Mouse (Mus musculus) lung, embryonic 15.5 days (tissue): Measurements from ENCODE around the gene Fga. TPM values are rescaled to one million over a fixed set of nuclear protein-coding genes. Genes with fewer than 3 reads are reported as not detected.

ENCODE experiments used
- ATAC-seq: fragments of 200-750 bp; cut with Nextera tagmentation; 2 replicates; pipeline ENCODE4 v1.8.0; 2017; ENCODE audit warnings: moderate number of reproducible peaks, borderline replicate concordance; ENCODE audit not compliant: low FRiP score, low TSS enrichment; ENCODE audit errors: extremely low read depth
- H3K27ac ChIP-seq: fragments of 300-500 bp; sonication (generic); 2 replicates; pipeline ENCODE4 v1.5.1; 2015; ENCODE audit warnings: moderate library complexity, mild to moderate bottlenecking, inconsistent platforms
- H3K27me3 ChIP-seq: fragments of 300-500 bp; sonication (generic); 2 replicates; pipeline ENCODE4 v1.6.1; 2015; ENCODE audit warnings: inconsistent platforms
- H3K36me3 ChIP-seq: fragments of 300-500 bp; sonication (generic); 2 replicates; pipeline ENCODE4 v1.6.1; 2015; ENCODE audit warnings: inconsistent platforms
- H3K4me1 ChIP-seq: fragments of 300-500 bp; sonication (generic); 2 replicates; pipeline ENCODE4 v1.6.1; 2015; ENCODE audit warnings: inconsistent platforms
- H3K4me2 ChIP-seq: fragments of 300-500 bp; sonication (generic); 2 replicates; pipeline ENCODE4 v1.6.1; 2015; ENCODE audit warnings: inconsistent platforms, mild to moderate bottlenecking, moderate library complexity
- H3K4me3 ChIP-seq: fragments of 300-500 bp; sonication (generic); 2 replicates; pipeline ENCODE4 v1.5.1; 2015; ENCODE audit warnings: mild to moderate bottlenecking, inconsistent platforms
- H3K9ac ChIP-seq: fragments of 300-500 bp; sonication (generic); 2 replicates; pipeline ENCODE4 v1.6.1; 2015; ENCODE audit warnings: inconsistent platforms
- H3K9me3 ChIP-seq: fragments of 300-500 bp; sonication (generic); 2 replicates; pipeline ENCODE4 v1.6.1; 2016; ENCODE audit warnings: inconsistent platforms
- WGBS: fragments of 180-500 bp; shearing (Covaris S2); methylation state at CpG from one replicate; pipeline ENCODE4 v1.1.7; 2015; 5-methylcytosine and 5-hydroxymethylcytosine counted together
- polyA plus RNA-seq: library from polyadenylated mRNA; unstranded; fragments of >200 nt; fragmentation: Nextera tagmentation; extraction: Ambion mirVana; gene quantifications from 2 replicates; pipeline ENCODE4 v1.2.1, GENCODE M21; 2015

Gene Fga
- polyA plus RNA-seq, 1 experiment from 2014 or later = 0.79 TPM

GRCm38 (mm10) chr3:83055281-83056038 lies 29.6 kb downstream of the Fga start, which contains the start of gene Plrg1:
Gene Plrg1, plus strand, starts transcription at chr3:83055522.
- Histone ChIP-seq H3K9ac (peak within 1 kb of the TSS; percentile 67), H3K36me3 (peaks cover 31% of the 10 kb centered on the region), H3K27ac (peak within 1 kb of the TSS; percentile 45), H3K4me1 (peaks cover 9% of the 10 kb centered on the region), H3K9me3 (no peaks in the 10 kb centered on the region), H3K4me2 (peak within 1 kb of the TSS; percentile 71), H3K27me3 (no peaks in the 10 kb centered on the region), H3K4me3 (peak within 1 kb of the TSS; percentile 61)
- ATAC-seq = peak; percentile 98
- WGBS = under 1% methylated on average over 61 of the region's 61 CpGs

- no peak overlapping the region for H3K9ac ChIP-seq
- ATAC-seq = no peak
- no peaks in the 10 kb centered on the region for H3K27me3 ChIP-seq
- peaks cover 9% of the 10 kb centered on the region for H3K4me1 ChIP-seq
- H3K27ac ChIP-seq = no peak overlapping the region
- no peaks in the 10 kb centered on the region for H3K9me3 ChIP-seq
- H3K4me3 ChIP-seq = no peak overlapping the region
- H3K4me2 ChIP-seq = no peak overlapping the region
- WGBS = 95% methylated on average over 2 of the region's 2 CpGs
- peaks cover 47% of the 10 kb centered on the region for H3K36me3 ChIP-seq
Observed at GRCm38 (mm10) chr3:83057046-83057445, 31.2 kb downstream of the Fga start.

DNA sequence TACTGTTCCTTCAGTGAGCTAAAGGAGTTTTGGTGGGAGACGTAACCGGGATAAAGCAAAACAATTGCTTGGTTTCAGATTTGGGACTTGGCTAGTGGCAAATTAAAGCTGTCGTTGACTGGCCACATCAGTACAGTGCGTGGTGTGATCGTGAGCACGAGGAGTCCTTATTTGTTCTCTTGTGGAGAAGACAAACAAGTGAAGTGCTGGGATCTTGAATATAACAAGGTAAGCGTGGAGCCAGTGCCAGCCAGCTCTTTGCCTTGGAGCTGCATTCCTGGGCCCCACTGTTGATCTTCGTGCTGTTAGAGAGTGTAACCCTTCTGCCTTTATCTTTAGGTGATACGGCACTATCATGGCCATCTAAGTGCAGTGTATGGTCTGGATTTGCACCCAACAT lies 42.0 kb downstream of the Fga start:
- no peak overlapping the region for H3K9ac ChIP-seq
- no peaks in the 10 kb centered on the region for H3K27me3 ChIP-seq
- no peaks in the 10 kb centered on the region for H3K9me3 ChIP-seq
- H3K4me3 ChIP-seq = no peak overlapping the region
- no peak for ATAC-seq
- no peak overlapping the region for H3K27ac ChIP-seq
- no peaks in the 10 kb centered on the region for H3K4me1 ChIP-seq
- H3K36me3 ChIP-seq = peaks cover 78% of the 10 kb centered on the region
- 67% methylated on average over 9 of the region's 9 CpGs for WGBS
- H3K4me2 ChIP-seq = no peak overlapping the region

DNA sequence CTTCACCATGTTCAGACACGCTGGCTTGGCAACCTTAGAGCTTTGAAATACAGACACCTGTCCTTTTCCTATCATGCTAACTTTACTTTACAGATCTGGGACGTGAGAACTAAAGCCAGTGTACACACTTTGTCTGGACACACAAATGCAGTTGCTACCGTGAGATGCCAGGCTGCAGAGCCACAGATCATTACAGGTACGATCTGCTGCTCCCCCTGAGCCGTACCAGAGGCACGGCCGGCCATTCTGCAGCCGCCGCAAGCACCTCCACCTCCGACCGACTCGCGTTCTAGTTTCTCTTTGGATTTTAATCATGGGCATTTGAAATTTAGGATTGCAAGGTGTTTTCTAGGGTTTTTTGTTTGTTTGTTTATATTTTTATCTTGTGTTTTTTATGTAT lies 43.0 kb downstream of the Fga start:
- Histone ChIP-seq H3K4me3 (no peak overlapping the region), H3K4me2 (no peak overlapping the region), H3K4me1 (no peaks in the 10 kb centered on the region), H3K9ac (no peak overlapping the region), H3K9me3 (no peaks in the 10 kb centered on the region), H3K36me3 (peaks cover 72% of the 10 kb centered on the region), H3K27me3 (no peaks in the 10 kb centered on the region), H3K27ac (no peak overlapping the region)
- WGBS = 92% methylated on average over 13 of the region's 13 CpGs
- ATAC-seq = no peak

DNA sequence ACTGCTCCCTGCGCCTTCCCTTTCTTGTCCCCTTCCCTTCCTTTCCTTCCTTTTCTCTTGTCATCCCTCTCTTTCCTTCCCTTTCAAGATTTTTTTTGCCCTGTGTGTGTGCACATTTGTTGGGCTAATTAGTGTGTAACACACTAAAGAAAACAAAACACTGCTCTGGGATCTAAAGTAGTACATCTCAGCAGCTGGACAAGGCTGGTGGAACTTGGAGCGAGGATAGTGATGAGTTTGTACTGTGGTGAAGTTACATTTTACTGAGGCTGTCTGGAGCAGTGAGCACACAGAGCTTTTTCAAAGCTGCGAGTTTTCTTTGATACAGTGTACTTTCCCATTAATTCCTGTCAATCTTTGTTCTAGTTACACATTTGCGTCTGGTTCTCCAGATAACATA lies 44.4 kb downstream of the Fga start:
- 77% methylated on average over 4 of the region's 4 CpGs for WGBS
- Histone ChIP-seq H3K36me3 (peaks cover 70% of the 10 kb centered on the region), H3K9me3 (no peaks in the 10 kb centered on the region), H3K27me3 (no peaks in the 10 kb centered on the region), H3K9ac (no peak overlapping the region), H3K4me2 (no peak overlapping the region), H3K4me1 (no peaks in the 10 kb centered on the region), H3K27ac (no peak overlapping the region), H3K4me3 (no peak overlapping the region)
- no peak for ATAC-seq

- no peak overlapping the region for H3K9ac ChIP-seq
- H3K4me2 ChIP-seq = no peak overlapping the region
- peaks cover 13% of the 10 kb centered on the region for H3K36me3 ChIP-seq
- ATAC-seq = no peak
- H3K4me1 ChIP-seq = peaks cover 10% of the 10 kb centered on the region
- no peak overlapping the region for H3K4me3 ChIP-seq
- 37% methylated on average over 2 of the region's 3 CpGs for WGBS
- no peaks in the 10 kb centered on the region for H3K9me3 ChIP-seq
- H3K27me3 ChIP-seq = no peaks in the 10 kb centered on the region
- no peak overlapping the region for H3K27ac ChIP-seq
Observed at GRCm38 (mm10) chr3:83076563-83076962, 50.7 kb downstream of the Fga start.

DNA sequence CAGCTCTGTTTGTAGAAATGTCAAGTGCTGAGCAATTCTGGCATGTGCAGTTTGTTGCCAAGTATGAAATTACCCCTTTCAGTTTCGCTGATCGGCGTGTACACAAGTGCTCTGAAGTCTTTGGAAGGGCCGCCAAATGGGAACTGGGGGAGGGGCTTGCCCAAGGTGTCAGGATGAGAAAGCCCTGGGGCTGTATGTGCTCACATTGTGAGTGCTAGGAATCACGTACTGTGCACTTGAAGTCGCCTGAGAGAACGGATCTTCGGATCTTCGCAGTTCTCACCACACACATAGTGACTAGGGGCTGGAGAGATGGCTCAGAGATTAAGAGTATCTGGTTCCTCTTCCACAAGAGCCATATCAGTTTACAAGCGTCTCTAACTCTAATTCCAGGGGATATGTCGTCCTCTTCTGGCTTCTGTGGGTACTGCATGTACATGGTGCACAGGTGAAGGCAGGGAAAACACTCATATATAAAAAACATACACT lies 54.7 kb downstream of the Fga start:
- no peaks in the 10 kb centered on the region for H3K36me3 ChIP-seq
- H3K9ac ChIP-seq = 0 out of 2 replicates have a peak overlapping the region, but pooled peaks have one; percentile 2
- H3K4me2 ChIP-seq = peak overlapping the region; percentile 73
- peaks cover 10% of the 10 kb centered on the region for H3K4me1 ChIP-seq
- no peaks in the 10 kb centered on the region for H3K27me3 ChIP-seq
- ATAC-seq = peak; percentile 88
- H3K9me3 ChIP-seq = no peaks in the 10 kb centered on the region
- H3K27ac ChIP-seq = peak overlapping the region; percentile 57; the same call in 1 of the 2 replicates
- 3% methylated on average over 11 of the region's 11 CpGs for WGBS
- peak overlapping the region; percentile 40 for H3K4me3 ChIP-seq

Other genes starting within 250 kb of the Fga start
- gene Rbm46, start 149.6 kb upstream of the Fga start, polyA plus RNA-seq = 11.1 and 12.6 TPM in 2 replicates
- 0.55 and 0.57 TPM in 2 replicates for gene Lrat, start 122.1 kb upstream of the Fga start, polyA plus RNA-seq
- gene Fgg, start 18.4 kb upstream of the Fga start, polyA plus RNA-seq = 0.76 and 4.1 TPM in 2 replicates
- gene Fgb, start 23.8 kb downstream of the Fga start, polyA plus RNA-seq = 0.49 and 2.7 TPM in 2 replicates
- 108 and 110 TPM in 2 replicates for gene Plrg1, start 29.4 kb downstream of the Fga start, polyA plus RNA-seq
- gene Dchs2, start 101.9 kb downstream of the Fga start, polyA plus RNA-seq = 0.13 and 0.14 TPM in 2 replicates